Mouse (Mus musculus): ENCODE data around the gene Ccdc93. TPM values are rescaled to one million over a fixed set of nuclear protein-coding genes. Genes with fewer than 3 reads are reported as not detected.

Ccdc93 gene
- polyA plus RNA-seq, 1 experiment from 2014 or later = 8.0 TPM

DNA sequence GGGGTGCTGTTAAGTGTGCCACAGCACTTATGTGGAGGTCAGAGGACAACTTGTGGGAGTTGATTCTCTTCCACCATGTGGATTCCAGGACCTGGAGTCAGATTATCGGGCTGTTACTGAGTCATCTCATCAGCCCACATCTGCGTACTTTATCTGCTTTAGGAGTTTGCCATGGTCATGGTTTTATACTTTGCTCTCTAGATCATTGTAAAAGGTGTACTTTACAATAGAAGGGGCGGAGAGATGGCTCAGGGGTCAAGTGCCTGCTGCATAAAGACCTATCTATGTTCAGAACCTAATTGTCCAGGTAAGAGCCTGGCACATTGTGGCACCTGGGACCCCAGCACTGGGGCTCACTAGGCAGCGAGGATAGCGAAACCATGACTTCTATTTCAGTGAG lies 48.6 kb downstream of the Ccdc93 start:
- H3K4me1 ChIP-seq (ENCODE audit: control insufficient read depth, insufficient read depth, low read length) = no peaks in the 10 kb centered on the region
- no peak overlapping the region for H3K4me3 ChIP-seq (ENCODE audit: low read length)
- no peak overlapping the region for H3K9ac ChIP-seq (ENCODE audit: low read length)
- H3K4me2 ChIP-seq (ENCODE audit: low read depth, low read length) = no peak overlapping the region
- no peaks in the 10 kb centered on the region for H3K27me3 ChIP-seq (ENCODE audit: control insufficient read depth, insufficient read depth, low read length)
- ATAC-seq (replicated peaks; ENCODE audit: extremely low read depth, insufficient read depth, low FRiP score) = no peak
- H3K27ac ChIP-seq (ENCODE audit: low read length) = no peak overlapping the region
- peaks cover 4% of the 10 kb centered on the region for H3K9me3 ChIP-seq (replicated peaks; ENCODE audit: control insufficient read depth, low read length)
- H3K36me3 ChIP-seq (ENCODE audit: control insufficient read depth, insufficient read depth) = peaks cover 39% of the 10 kb centered on the region
- WGBS = 91% methylated on average over 5 of the region's 5 CpGs

DNA sequence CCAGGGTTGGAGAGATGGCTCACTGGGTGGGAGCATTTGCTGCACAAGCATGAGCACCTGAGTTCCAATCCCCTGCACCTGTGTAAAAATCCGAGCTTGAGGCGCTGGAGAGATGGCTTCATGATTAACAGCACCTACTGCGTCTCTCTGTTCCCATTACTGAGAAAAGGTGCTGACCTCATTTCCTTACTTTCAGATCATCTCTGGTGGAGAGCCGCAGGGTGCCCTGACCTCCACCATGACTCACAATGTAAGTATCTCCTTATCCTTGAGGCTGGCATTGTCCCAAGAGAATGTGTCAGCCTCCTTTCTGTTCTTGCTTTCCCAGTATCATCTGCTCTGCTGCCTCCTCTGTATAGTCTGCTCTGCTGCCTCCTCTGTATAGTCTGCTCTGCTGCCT lies 52.2 kb downstream of the Ccdc93 start:
- Histone ChIP-seq H3K4me3 (ENCODE audit: low read length) (no peak overlapping the region), H3K27me3 (ENCODE audit: control insufficient read depth, insufficient read depth, low read length) (no peaks in the 10 kb centered on the region), H3K9me3 (replicated peaks; ENCODE audit: control insufficient read depth, low read length) (peaks cover 4% of the 10 kb centered on the region), H3K36me3 (ENCODE audit: control insufficient read depth, insufficient read depth) (peaks cover 49% of the 10 kb centered on the region), H3K4me1 (ENCODE audit: control insufficient read depth, insufficient read depth, low read length) (no peaks in the 10 kb centered on the region), H3K4me2 (ENCODE audit: low read depth, low read length) (no peak overlapping the region), H3K9ac (ENCODE audit: low read length) (no peak overlapping the region), H3K27ac (ENCODE audit: low read length) (no peak overlapping the region)
- ATAC-seq (replicated peaks; ENCODE audit: extremely low read depth, insufficient read depth, low FRiP score) = no peak
- WGBS = 76% methylated on average over 4 of the region's 4 CpGs

DNA sequence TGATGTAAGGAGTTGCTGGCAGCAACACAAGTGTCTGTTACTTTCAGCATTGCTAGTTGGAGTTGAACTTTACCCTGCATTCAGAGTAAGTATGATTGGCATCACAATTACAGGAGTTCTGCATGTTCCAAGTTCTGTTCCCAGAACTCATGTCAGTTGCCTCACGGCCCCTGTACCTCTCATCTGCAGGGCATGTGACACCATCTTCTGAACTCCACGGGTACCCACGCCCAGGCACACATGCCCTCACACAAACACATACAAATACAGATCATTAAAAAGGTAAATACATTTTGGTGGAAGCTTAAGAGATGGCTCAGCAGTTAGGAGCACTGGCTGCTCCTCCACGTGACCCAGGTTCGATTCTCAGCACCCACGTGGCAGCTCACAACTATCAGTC lies 56.0 kb downstream of the Ccdc93 start:
- no peak for ATAC-seq (replicated peaks; ENCODE audit: extremely low read depth, insufficient read depth, low FRiP score)
- no peaks in the 10 kb centered on the region for H3K27me3 ChIP-seq (ENCODE audit: control insufficient read depth, insufficient read depth, low read length)
- H3K36me3 ChIP-seq (ENCODE audit: control insufficient read depth, insufficient read depth) = peaks cover 46% of the 10 kb centered on the region
- no peak overlapping the region for H3K9ac ChIP-seq (ENCODE audit: low read length)
- H3K27ac ChIP-seq (ENCODE audit: low read length) = no peak overlapping the region
- H3K4me2 ChIP-seq (ENCODE audit: low read depth, low read length) = no peak overlapping the region
- peaks cover 4% of the 10 kb centered on the region for H3K9me3 ChIP-seq (replicated peaks; ENCODE audit: control insufficient read depth, low read length)
- 91% methylated on average over 6 of the region's 6 CpGs for WGBS
- H3K4me1 ChIP-seq (ENCODE audit: control insufficient read depth, insufficient read depth, low read length) = no peaks in the 10 kb centered on the region
- no peak overlapping the region for H3K4me3 ChIP-seq (ENCODE audit: low read length)

DNA sequence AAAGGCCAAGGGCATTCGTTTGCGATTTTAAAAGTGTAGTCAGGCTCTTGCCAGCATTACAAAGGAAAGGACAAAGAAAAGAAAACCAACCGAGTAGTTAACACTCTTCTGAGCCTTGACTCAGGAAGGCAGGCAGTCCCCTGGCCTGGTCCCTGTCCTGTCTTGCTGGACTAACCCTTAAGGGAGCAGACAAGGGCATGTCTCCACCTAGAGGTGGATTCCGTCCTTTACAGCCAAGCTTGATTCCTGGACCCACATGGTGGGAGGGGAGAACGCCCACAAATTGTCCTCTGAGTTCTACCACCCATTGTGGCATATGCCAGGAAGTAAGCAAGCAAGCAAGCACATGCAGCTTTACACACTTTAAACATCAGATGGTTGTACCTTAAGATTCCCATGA lies 59.4 kb downstream of the Ccdc93 start:
- no peak overlapping the region for H3K4me3 ChIP-seq (ENCODE audit: low read length)
- ATAC-seq (replicated peaks; ENCODE audit: extremely low read depth, insufficient read depth, low FRiP score) = no peak
- WGBS = 44% methylated on average over 5 of the region's 5 CpGs
- H3K4me2 ChIP-seq (ENCODE audit: low read depth, low read length) = no peak overlapping the region
- H3K9ac ChIP-seq (ENCODE audit: low read length) = no peak overlapping the region
- no peaks in the 10 kb centered on the region for H3K4me1 ChIP-seq (ENCODE audit: control insufficient read depth, insufficient read depth, low read length)
- no peak overlapping the region for H3K27ac ChIP-seq (ENCODE audit: low read length)
- H3K27me3 ChIP-seq (ENCODE audit: control insufficient read depth, insufficient read depth, low read length) = no peaks in the 10 kb centered on the region
- no peaks in the 10 kb centered on the region for H3K9me3 ChIP-seq (replicated peaks; ENCODE audit: control insufficient read depth, low read length)
- H3K36me3 ChIP-seq (ENCODE audit: control insufficient read depth, insufficient read depth) = peaks cover 52% of the 10 kb centered on the region

DNA sequence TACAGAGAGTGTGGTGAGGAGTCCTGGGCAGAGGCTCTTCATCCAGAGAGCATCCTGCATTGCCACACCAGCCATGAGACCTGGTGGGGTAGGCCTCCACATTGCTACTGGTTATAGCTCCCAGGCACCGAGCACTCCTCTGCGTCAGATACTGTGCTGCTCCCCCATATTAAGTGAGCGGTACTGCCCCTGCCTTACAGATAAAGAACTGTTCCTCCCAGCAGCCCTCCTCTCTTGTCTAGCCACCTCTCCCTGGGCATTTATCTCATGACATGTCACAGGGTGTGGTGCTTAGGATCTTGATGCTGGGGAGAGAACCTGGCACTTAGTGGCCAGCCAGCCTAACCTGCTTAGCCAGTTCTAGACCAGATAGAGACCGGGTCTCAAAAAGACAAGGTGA lies 66.2 kb downstream of the Ccdc93 start:
- 86% methylated on average over 4 of the region's 4 CpGs for whole genome bisulfite sequencing
- H3K27me3 ChIP-seq (ENCODE audit: control insufficient read depth, insufficient read depth, low read length) = no peaks in the 10 kb centered on the region
- H3K9ac ChIP-seq (ENCODE audit: low read length) = no peak overlapping the region
- no peak overlapping the region for H3K27ac ChIP-seq (ENCODE audit: low read length)
- no peak for ATAC-seq (replicated peaks; ENCODE audit: extremely low read depth, insufficient read depth, low FRiP score)
- H3K9me3 ChIP-seq (replicated peaks; ENCODE audit: control insufficient read depth, low read length) = no peaks in the 10 kb centered on the region
- peaks cover 68% of the 10 kb centered on the region for H3K36me3 ChIP-seq (ENCODE audit: control insufficient read depth, insufficient read depth)
- H3K4me3 ChIP-seq (ENCODE audit: low read length) = no peak overlapping the region
- H3K4me1 ChIP-seq (ENCODE audit: control insufficient read depth, insufficient read depth, low read length) = no peaks in the 10 kb centered on the region
- H3K4me2 ChIP-seq (ENCODE audit: low read depth, low read length) = no peak overlapping the region

DNA sequence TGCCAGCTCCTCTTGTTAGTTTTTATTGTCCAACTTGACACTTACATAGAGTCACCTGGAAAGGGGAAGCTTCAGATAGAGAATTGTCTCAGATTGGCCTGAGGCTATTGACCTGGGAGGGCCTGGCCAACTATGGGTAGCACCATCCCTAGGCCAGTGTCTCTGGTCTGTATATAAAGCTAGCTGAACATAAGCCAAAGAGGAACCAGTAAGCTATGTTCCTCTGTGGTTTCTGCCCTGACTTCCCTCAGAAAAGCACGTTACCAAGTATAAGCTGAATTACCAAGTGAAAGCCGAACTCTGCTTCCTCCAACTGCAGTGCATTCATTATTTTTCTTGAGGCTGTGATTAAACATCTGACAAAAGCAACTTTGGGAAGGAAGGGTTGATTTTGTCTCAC lies 77.9 kb downstream of the Ccdc93 start:
- no peak for ATAC-seq (replicated peaks; ENCODE audit: extremely low read depth, insufficient read depth, low FRiP score)
- WGBS = 84% methylated on average over 2 of the region's 2 CpGs
- Histone ChIP-seq H3K4me1 (ENCODE audit: control insufficient read depth, insufficient read depth, low read length) (no peaks in the 10 kb centered on the region), H3K27ac (ENCODE audit: low read length) (no peak overlapping the region), H3K27me3 (ENCODE audit: control insufficient read depth, insufficient read depth, low read length) (no peaks in the 10 kb centered on the region), H3K36me3 (ENCODE audit: control insufficient read depth, insufficient read depth) (peaks cover 8% of the 10 kb centered on the region; the same call in 1 of the 2 replicates), H3K9me3 (replicated peaks; ENCODE audit: control insufficient read depth, low read length) (no peaks in the 10 kb centered on the region), H3K9ac (ENCODE audit: low read length) (no peak overlapping the region), H3K4me3 (ENCODE audit: low read length) (no peak overlapping the region), H3K4me2 (ENCODE audit: low read depth, low read length) (no peak overlapping the region)

DNA sequence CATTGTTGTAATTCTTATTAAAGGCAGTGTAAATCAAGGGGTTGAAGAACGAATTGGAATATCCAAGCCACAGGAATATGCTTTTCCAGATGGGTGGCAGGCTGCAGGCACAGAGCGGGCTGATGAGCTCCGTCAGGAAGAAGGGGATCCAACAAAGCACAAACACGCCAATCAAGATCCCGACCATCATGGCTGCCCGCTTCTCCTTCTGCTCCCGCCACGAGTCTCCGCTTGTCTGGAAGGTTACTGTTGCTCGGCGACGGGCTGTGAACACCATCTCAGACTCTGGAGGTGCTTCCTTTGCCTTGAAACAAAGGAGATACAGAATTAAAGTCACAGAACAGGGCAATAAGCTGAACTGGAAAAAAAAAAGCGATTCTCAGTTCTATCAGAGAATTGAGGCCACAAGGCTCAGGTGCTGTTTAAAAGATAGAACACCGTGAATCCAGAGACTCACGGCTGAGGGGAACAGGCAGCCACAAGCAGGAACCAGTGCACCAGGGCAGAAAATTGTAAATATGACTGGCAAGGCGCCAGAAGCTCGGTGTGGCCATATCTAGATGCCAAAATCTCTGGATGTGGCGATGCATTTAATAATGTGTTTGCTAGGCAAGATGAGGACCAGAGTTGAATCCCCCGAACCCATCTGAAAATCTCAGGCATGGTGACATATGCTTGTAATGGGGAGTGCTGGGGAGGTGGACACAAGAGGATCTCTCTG lies 79.7 kb downstream of the Ccdc93 start:
- Histone ChIP-seq H3K36me3 (ENCODE audit: control insufficient read depth, insufficient read depth) (peaks cover 6% of the 10 kb centered on the region; the same call in 1 of the 2 replicates), H3K9me3 (replicated peaks; ENCODE audit: control insufficient read depth, low read length) (no peaks in the 10 kb centered on the region), H3K27ac (ENCODE audit: low read length) (no peak overlapping the region), H3K4me3 (ENCODE audit: low read length) (no peak overlapping the region), H3K4me2 (ENCODE audit: low read depth, low read length) (no peak overlapping the region), H3K9ac (ENCODE audit: low read length) (no peak overlapping the region), H3K4me1 (ENCODE audit: control insufficient read depth, insufficient read depth, low read length) (no peaks in the 10 kb centered on the region), H3K27me3 (ENCODE audit: control insufficient read depth, insufficient read depth, low read length) (no peaks in the 10 kb centered on the region)
- 81% methylated on average over 19 of the region's 19 CpGs for WGBS
- ATAC-seq (replicated peaks; ENCODE audit: extremely low read depth, insufficient read depth, low FRiP score) = no peak

DNA sequence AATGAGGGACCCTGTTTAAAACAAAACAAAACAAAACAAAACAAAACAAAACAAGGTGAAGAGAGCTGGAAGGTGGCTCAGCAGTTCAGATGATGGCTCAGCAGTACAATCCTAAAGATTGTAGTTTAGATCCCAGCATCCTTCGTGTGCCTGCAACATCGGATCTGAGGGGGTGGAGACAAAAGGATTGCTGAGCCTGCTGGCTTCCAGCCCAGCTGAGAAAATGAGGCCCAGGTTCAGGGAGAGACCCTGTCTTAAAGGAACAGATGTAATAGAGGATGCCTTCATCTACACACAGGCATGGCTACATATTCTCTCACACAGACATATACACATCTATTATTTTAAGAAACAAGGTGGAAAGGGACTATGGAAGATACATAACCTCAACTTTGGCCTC lies 80.3 kb downstream of the Ccdc93 start:
- H3K4me3 ChIP-seq (ENCODE audit: low read length) = no peak overlapping the region
- no peaks in the 10 kb centered on the region for H3K4me1 ChIP-seq (ENCODE audit: control insufficient read depth, insufficient read depth, low read length)
- no peaks in the 10 kb centered on the region for H3K27me3 ChIP-seq (ENCODE audit: control insufficient read depth, insufficient read depth, low read length)
- peaks cover 6% of the 10 kb centered on the region; the same call in 1 of the 2 replicates for H3K36me3 ChIP-seq (ENCODE audit: control insufficient read depth, insufficient read depth)
- H3K9me3 ChIP-seq (replicated peaks; ENCODE audit: control insufficient read depth, low read length) = no peaks in the 10 kb centered on the region
- no peak overlapping the region for H3K9ac ChIP-seq (ENCODE audit: low read length)
- no peak for ATAC-seq (replicated peaks; ENCODE audit: extremely low read depth, insufficient read depth, low FRiP score)
- H3K4me2 ChIP-seq (ENCODE audit: low read depth, low read length) = no peak overlapping the region
- no peak overlapping the region for H3K27ac ChIP-seq (ENCODE audit: low read length)
- 30% methylated on average over 2 of the region's 2 CpGs for WGBS

DNA sequence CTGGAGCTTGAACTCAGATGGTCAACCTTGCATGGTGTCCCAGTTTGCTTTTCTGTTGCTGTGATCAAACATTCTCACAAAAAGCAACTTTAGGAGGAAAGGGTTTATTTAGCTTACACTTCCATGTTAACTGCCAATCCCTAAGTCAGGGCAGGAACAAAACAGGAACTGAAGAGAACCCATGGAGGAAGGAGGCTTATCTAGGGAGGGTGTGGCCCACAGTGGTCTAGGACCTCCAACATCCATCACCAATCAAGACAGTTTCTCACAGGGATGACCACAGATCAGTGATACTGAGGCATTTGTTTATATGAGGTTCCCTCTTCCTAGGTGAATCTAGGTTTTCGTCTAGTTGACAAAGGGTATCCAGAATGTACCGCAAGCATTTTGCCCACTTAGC lies 81.1 kb downstream of the Ccdc93 start:
- Histone ChIP-seq H3K9ac (ENCODE audit: low read length) (no peak overlapping the region), H3K27me3 (ENCODE audit: control insufficient read depth, insufficient read depth, low read length) (no peaks in the 10 kb centered on the region), H3K27ac (ENCODE audit: low read length) (no peak overlapping the region), H3K4me2 (ENCODE audit: low read depth, low read length) (no peak overlapping the region), H3K9me3 (replicated peaks; ENCODE audit: control insufficient read depth, low read length) (no peaks in the 10 kb centered on the region), H3K4me1 (ENCODE audit: control insufficient read depth, insufficient read depth, low read length) (no peaks in the 10 kb centered on the region), H3K4me3 (ENCODE audit: low read length) (no peak overlapping the region), H3K36me3 (ENCODE audit: control insufficient read depth, insufficient read depth) (peaks cover 6% of the 10 kb centered on the region; the same call in 1 of the 2 replicates)
- ATAC-seq (replicated peaks; ENCODE audit: extremely low read depth, insufficient read depth, low FRiP score) = no peak
- 84% methylated on average over 2 of the region's 2 CpGs for WGBS

All from heart, embryonic 16.5 days (tissue).